In the genomic region with DNA sequence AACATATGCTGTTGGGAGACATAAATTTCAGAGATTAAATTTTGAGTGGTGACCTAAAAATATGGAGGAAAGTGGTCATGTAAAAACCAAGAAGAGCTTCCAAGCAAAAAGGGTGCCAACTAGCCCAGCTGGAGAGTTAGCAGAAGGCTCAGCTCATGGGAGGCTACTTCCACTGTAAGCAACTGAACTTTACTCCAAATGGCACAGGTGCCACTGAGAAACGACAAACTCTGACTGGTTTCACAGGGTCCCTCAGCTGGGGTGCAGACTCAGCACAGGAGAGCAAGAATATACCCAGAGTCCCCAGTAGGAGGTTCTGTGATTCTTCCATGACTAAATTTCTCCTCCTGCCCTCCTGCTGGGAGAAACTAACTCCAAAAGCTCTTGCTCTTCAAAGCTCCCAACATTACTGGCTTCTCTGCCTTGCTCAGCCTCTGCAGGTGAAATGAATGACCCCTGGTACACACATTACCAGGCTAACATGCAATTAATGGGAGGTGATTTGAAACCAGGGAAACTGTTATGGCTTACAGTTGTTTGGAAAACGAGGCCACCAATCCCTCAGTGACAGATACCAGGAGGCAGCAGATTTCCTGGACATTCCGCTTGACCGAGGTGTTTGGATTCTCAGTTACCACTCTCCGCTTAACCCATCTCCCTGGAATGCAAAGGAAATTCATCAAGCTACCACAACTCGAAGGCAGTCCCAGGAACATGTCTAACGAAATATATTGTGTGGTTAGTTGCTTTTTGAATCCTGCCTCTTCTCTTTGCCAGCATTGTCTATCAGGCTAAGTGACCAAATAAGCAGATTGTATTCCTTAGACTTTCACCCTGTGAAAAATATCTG, we compare ENCODE assay signal across 24 mouse cellular contexts. TPM values are rescaled to one million over a fixed set of nuclear protein-coding genes. Genes with fewer than 3 reads are reported as not detected.
DNase-seq lines count a peak whose midpoint lies in the region; ATAC-seq and TF ChIP-seq lines count a peak whose summit lies in the region.
"Had no signal": no experiment of that assay in that cellular context is flagged by ENCODE, and none has a peak within 500 bp of the region (broad histone marks: within the 10 kb centered on the region; RNA-seq: fewer than 3 reads in every experiment).

No protein-coding gene starts in this region.

- H3K9me3 ChIP-seq in forebrain, postnatal 0 days (ENCODE audit: low read length) = no peaks in the 10 kb centered on the region
- H3K9me3 ChIP-seq in forebrain, embryonic 10.5 days = no peaks in the 10 kb centered on the region
- H3K9me3 ChIP-seq: forebrain, embryonic 15.5 days; hindbrain, embryonic 13.5 days; liver, embryonic 12.5 days; midbrain, embryonic 10.5 days had no signal

- no peak for ATAC-seq in forebrain, postnatal 0 days
- ATAC-seq: activated CD4-positive, CD25-positive, alpha-beta regulatory T cell, adult 4 months; forebrain, embryonic 15.5 days; liver, embryonic 12.5 days; liver, postnatal 0 days had no signal

- H3K4me1 ChIP-seq in forebrain, postnatal 0 days (ENCODE audit: insufficient read depth) = 0 out of 2 replicates have a peak, but pooled peaks cover 5% of the 10 kb centered on the region
- peaks cover 35% of the 10 kb centered on the region for H3K4me1 ChIP-seq in forebrain, embryonic 10.5 days
- H3K4me1 ChIP-seq: liver, embryonic 12.5 days had no signal

- H3K4me2 ChIP-seq in forebrain, postnatal 0 days (ENCODE audit: low read depth) = no peak overlapping the region
- H3K4me2 ChIP-seq: forebrain, embryonic 15.5 days; heart, embryonic 11.5 days; hindbrain, embryonic 13.5 days; liver, embryonic 12.5 days had no signal

- no peak overlapping the region for H3K4me3 ChIP-seq in forebrain, postnatal 0 days (ENCODE audit: low read depth, low read length)
- H3K4me3 ChIP-seq in forebrain, embryonic 10.5 days = no peak overlapping the region
- no peak overlapping the region for H3K4me3 ChIP-seq in left cerebral cortex, adult 2 months
- H3K4me3 ChIP-seq: forebrain, embryonic 15.5 days; gastrocnemius, adult 2 months; hindbrain, embryonic 13.5 days; liver, embryonic 12.5 days; midbrain, embryonic 10.5 days had no signal

- H3K27ac ChIP-seq in forebrain, postnatal 0 days (ENCODE audit: low read depth, low read length) = no peak overlapping the region
- H3K27ac ChIP-seq in forebrain, embryonic 10.5 days = no peak overlapping the region
- H3K27ac ChIP-seq in left cerebral cortex, adult 2 months = no peak overlapping the region
- H3K27ac ChIP-seq: forebrain, embryonic 15.5 days; gastrocnemius, adult 2 months; hindbrain, embryonic 13.5 days; liver, embryonic 12.5 days; midbrain, embryonic 10.5 days had no signal

- 0 out of 2 replicates have a peak, but pooled peaks have one; percentile 12 for TF ChIP-seq CTCF in forebrain, postnatal 0 days (IDR thresholded peaks at IDR 0.05; ENCODE audit: low read depth)
- TF ChIP-seq CTCF in left cerebral cortex, adult 2 months (IDR thresholded peaks at IDR 0.05) = peak; percentile 20

- WGBS in forebrain, postnatal 0 days = 76% methylated on average over 7 of the region's 7 CpGs
- WGBS in forebrain, embryonic 10.5 days = 78% methylated on average over 7 of the region's 7 CpGs

- no peak overlapping the region for H3K9ac ChIP-seq in forebrain, postnatal 0 days
- H3K9ac ChIP-seq: forebrain, embryonic 15.5 days; hindbrain, embryonic 13.5 days; liver, embryonic 12.5 days; liver, postnatal 0 days had no signal

- DNase-seq in forebrain, postnatal 0 days = no peak
- no peak for DNase-seq in forebrain, embryonic 10.5 days (ENCODE audit: extremely low spot score, low spot score)
- DNase-seq in left cerebral cortex, adult 2 months (ENCODE audit: extremely low spot score in 1 of 2, low spot score in 2 of 2) = no peak
- no peak for DNase-seq in left cerebral cortex, adult 18-20 months (ENCODE audit: low spot score in 2 of 2)
- peak; percentile 92 for DNase-seq in 3T3-L1 (ENCODE audit: low read depth, low spot score)
- DNase-seq in adipocyte (ENCODE audit: low spot score) = peak; percentile 74
- no peak for DNase-seq in adrenal gland, postnatal 25 days
- DNase-seq in adrenal gland, postnatal 14 days = no peak
- DNase-seq: adrenal gland, adult 8-10 months; cerebellum, adult 11-12 months; gastrocnemius, adult 2 months; gastrocnemius, postnatal 36 days; heart, adult 18-20 months; heart, postnatal 36 days; kidney, adult 2 months; left cerebral cortex, postnatal 4 days; liver, postnatal 0 days had no signal

- intact Hi-C loops in left cerebral cortex, adult 2 months (cut with DNase I) = loop anchor here (5.0 to 10.0 kb wide), 3 partner anchors 89 to 222 kb away; no protein-coding TSS in a partner anchor

- no peaks in the 10 kb centered on the region for H3K36me3 ChIP-seq in forebrain, postnatal 0 days (ENCODE audit: insufficient read depth)
- H3K36me3 ChIP-seq in forebrain, embryonic 10.5 days (replicated peaks) = no peaks in the 10 kb centered on the region
- H3K36me3 ChIP-seq: forebrain, embryonic 15.5 days; hindbrain, embryonic 13.5 days; liver, embryonic 12.5 days; midbrain, embryonic 10.5 days had no signal

- no peaks in the 10 kb centered on the region for H3K27me3 ChIP-seq in forebrain, postnatal 0 days (ENCODE audit: insufficient read depth, low read length)
- H3K27me3 ChIP-seq in forebrain, embryonic 10.5 days (ENCODE audit: poor library complexity, severe bottlenecking) = peaks cover 32% of the 10 kb centered on the region
- H3K27me3 ChIP-seq: forebrain, embryonic 15.5 days; hindbrain, embryonic 13.5 days had no signal

RNA-seq across cellular contexts. Expression of a gene that starts 2.9 kb away (rescaled TPM):
- total RNA-seq in forebrain, postnatal 0 days (2014; rRNA removed) = 598 and 696 TPM in 2 replicates
- polyA plus RNA-seq in forebrain, postnatal 0 days (2015; fragmentation: Nextera tagmentation; extraction: Ambion mirVana) = 916 and 1,048 TPM in 2 replicates
- polyA plus RNA-seq in forebrain, embryonic 10.5 days (2016; fragmentation: Nextera tagmentation; extraction: Ambion mirVana) = 142 and 150 TPM in 2 replicates
- total RNA-seq in left cerebral cortex, adult 2 months (2021) = 100 to 1,000 TPM; 358 to 392 TPM
- total RNA-seq in left cerebral cortex, adult 18-20 months (2021) = 100 to 1,000 TPM; 362 to 387 TPM
- 48.5 and 67.4 TPM in 2 replicates for total RNA-seq in adrenal gland, postnatal 25 days (2021)
- 58.7 and 59.5 TPM in 2 replicates for total RNA-seq in adrenal gland, postnatal 14 days (2021)
- total RNA-seq: monocyte, adult 5-6 weeks had no signal
- polyA plus RNA-seq: activated CD4-positive, CD25-positive, alpha-beta regulatory T cell, adult 4 months had no signal

Comparison
In these comparisons a context has a peak if more than half of its experiments do, and no peak if none do; other contexts are left out.
1. DNase-seq: peak in 3T3-L1 (single experiment) and adipocyte (single experiment); none in forebrain, postnatal 0 days (single experiment), forebrain, embryonic 10.5 days (single experiment), left cerebral cortex, adult 2 months (0 of 2), left cerebral cortex, adult 18-20 months (0 of 2), adrenal gland, postnatal 25 days (single experiment) and adrenal gland, postnatal 14 days (single experiment).